Mouse (Mus musculus) embryonic facial prominence, embryonic 13.5 days (tissue): ENCODE measurements around the gene Enox1. TPM values are rescaled to one million over a fixed set of nuclear protein-coding genes. Genes with fewer than 3 reads are reported as not detected.

Experiments used
- ATAC-seq: fragments of 200-750 bp; cut with Nextera tagmentation; 2 replicates; pipeline ENCODE4 v1.8.0; 2017; ENCODE audit warnings: low read depth; ENCODE audit not compliant: insufficient number of reproducible peaks, insufficient read depth, low FRiP score, low TSS enrichment
- H3K27ac ChIP-seq: fragments of 300-500 bp; sonication (generic); 2 replicates; pipeline ENCODE4 v1.5.1; 2015; ENCODE audit warnings: moderate library complexity, mild to moderate bottlenecking, inconsistent platforms
- H3K27me3 ChIP-seq: fragments of 300-500 bp; sonication (generic); 2 replicates; pipeline ENCODE4 v1.6.1; 2015; ENCODE audit warnings: mild to moderate bottlenecking, inconsistent platforms
- H3K36me3 ChIP-seq: fragments of 300-500 bp; sonication (generic); 2 replicates; pipeline ENCODE4 v1.6.1; 2015; ENCODE audit warnings: mild to moderate bottlenecking, inconsistent platforms
- H3K4me1 ChIP-seq: fragments of 300-500 bp; sonication (generic); 2 replicates; pipeline ENCODE4 v1.6.1; 2015; ENCODE audit warnings: inconsistent platforms
- H3K4me2 ChIP-seq: fragments of 300-500 bp; sonication (generic); 2 replicates; pipeline ENCODE4 v1.6.1; 2015; ENCODE audit warnings: moderate library complexity, mild to moderate bottlenecking, inconsistent platforms
- H3K4me3 ChIP-seq: fragments of 300-500 bp; sonication (generic); 2 replicates; pipeline ENCODE4 v1.5.1; 2015; ENCODE audit warnings: mild to moderate bottlenecking, inconsistent platforms
- H3K9ac ChIP-seq: fragments of 300-500 bp; sonication (generic); 2 replicates; pipeline ENCODE4 v1.6.1; 2015; ENCODE audit warnings: mild to moderate bottlenecking, inconsistent platforms
- H3K9me3 ChIP-seq: fragments of 300-500 bp; sonication (generic); 2 replicates; pipeline ENCODE4 v1.6.1; 2016; ENCODE audit warnings: inconsistent platforms
- WGBS: fragments of 180-500 bp; shearing (Covaris S2); methylation state at CpG from one replicate; pipeline ENCODE4 v1.1.7; 2015; ENCODE audit warnings: mixed read lengths; 5-methylcytosine and 5-hydroxymethylcytosine counted together
- polyA plus RNA-seq: library from polyadenylated mRNA; unstranded; fragments of >200 nt; fragmentation: Nextera tagmentation; extraction: Ambion mirVana; gene quantifications from 2 replicates; pipeline ENCODE4 v1.2.1, GENCODE M21; 2015

The Enox1 gene
- polyA plus RNA-seq, 1 experiment from 2014 or later = 19.6 TPM

DNA sequence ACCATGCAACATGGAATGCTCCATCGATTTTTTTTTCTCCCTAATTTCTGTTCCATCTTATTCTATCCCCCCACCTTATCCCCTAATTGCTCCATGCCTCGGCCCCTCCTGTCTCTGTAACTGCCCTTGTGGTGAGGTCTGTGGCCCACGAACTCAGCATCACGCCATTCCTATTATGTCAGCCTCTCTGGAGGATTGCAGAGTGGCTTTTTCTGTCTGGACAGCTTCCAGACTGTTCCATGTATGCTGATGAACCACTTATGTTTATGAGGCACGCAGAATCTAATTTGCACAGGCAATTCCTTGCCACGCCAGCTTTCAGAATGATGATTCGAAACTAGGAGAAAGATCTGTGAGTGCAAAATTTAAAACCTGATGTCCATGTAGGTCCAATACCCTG lies 521.4 kb downstream of the Enox1 start:
- no peak overlapping the region for H3K9ac ChIP-seq
- no peak overlapping the region for H3K4me3 ChIP-seq
- WGBS = 41% methylated on average over 7 of the region's 7 CpGs
- no peaks in the 10 kb centered on the region for H3K27me3 ChIP-seq
- no peaks in the 10 kb centered on the region for H3K9me3 ChIP-seq
- no peak overlapping the region; the same call in 1 of the 2 replicates for H3K4me2 ChIP-seq
- no peak overlapping the region for H3K27ac ChIP-seq
- ATAC-seq = no peak
- H3K36me3 ChIP-seq = no peaks in the 10 kb centered on the region
- H3K4me1 ChIP-seq = peaks cover 16% of the 10 kb centered on the region

DNA sequence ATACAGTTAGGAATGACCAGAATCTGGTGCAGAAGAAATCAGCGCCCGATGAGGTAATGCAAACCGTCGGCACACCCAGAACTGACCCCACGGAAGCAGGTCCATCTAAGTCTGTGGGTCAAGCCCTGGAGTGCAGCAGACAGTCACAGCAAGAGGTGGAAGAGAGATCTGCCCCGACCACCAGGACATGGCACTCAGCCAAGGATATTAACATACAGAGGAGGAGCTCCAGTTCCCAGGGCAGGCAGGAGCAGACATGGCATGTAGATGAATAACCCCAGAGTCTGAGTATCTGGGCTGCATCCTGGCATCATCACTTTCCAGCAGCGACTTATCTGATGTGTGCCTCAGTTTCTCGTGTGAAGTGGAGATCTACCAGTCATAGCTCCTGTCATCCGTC lies 523.3 kb downstream of the Enox1 start:
- H3K27ac ChIP-seq = no peak overlapping the region
- WGBS = 79% methylated on average over 9 of the region's 9 CpGs
- ATAC-seq = no peak
- peaks cover 11% of the 10 kb centered on the region for H3K4me1 ChIP-seq
- no peak overlapping the region for H3K9ac ChIP-seq
- no peaks in the 10 kb centered on the region for H3K27me3 ChIP-seq
- H3K36me3 ChIP-seq = no peaks in the 10 kb centered on the region
- H3K9me3 ChIP-seq = no peaks in the 10 kb centered on the region
- no peak overlapping the region for H3K4me3 ChIP-seq
- no peak overlapping the region for H3K4me2 ChIP-seq

DNA sequence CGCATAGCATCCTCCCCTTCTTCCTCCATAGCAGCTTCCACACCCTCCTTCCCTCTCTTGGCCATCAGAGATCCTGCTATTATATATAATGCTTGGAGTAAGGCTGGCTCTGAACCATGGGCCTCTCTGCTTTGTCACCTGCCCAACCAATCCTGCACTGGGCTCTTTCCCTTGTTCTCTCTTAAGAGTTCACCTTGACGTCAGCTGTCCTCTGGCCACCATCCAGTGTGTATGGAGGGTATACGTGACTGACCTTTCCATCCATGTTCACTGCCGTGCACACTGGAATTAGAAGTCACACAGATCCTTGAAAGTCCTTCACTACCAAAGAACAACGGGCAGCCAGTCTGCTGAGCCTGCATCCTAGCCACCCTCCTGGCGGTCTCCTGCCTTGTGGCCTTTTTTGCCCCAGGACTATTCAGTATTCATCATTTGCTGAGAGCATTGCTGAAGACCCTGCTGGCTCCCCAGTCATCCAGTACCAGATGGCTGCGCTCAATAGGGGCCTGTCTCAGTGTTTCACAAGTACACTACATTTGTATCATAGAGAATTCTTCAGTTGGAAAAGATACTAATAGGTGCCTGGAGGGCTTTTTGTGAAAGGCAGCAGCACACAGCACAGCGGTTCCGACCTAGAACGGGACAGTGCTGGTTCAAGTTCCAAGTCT lies 526.5 kb downstream of the Enox1 start:
- no peak overlapping the region for H3K9ac ChIP-seq
- H3K4me3 ChIP-seq = no peak overlapping the region
- no peaks in the 10 kb centered on the region for H3K9me3 ChIP-seq
- ATAC-seq = no peak
- H3K4me2 ChIP-seq = no peak overlapping the region
- H3K27ac ChIP-seq = no peak overlapping the region
- 88% methylated on average over 10 of the region's 10 CpGs for WGBS
- H3K4me1 ChIP-seq = peaks cover 3% of the 10 kb centered on the region
- H3K36me3 ChIP-seq = no peaks in the 10 kb centered on the region
- H3K27me3 ChIP-seq = no peaks in the 10 kb centered on the region

DNA sequence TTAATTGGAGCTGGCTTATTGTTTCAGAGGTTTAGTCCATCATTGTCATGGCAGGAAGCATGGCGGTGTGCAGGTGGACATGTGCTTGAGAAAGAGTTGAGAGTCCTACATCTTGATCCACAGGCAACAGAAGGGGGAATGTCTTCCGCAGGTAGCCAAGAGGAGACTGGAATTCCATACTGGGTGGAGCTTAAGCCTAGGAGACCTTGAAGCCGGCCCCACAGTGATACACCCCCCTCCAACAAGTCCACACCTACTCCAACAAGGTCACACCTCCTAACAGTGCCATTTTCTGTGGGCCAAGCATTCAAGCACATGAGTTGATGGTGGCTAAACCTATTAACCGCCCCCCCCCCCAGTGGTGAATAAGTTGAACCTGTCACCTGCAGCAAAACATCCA lies 533.3 kb downstream of the Enox1 start:
- ATAC-seq = no peak
- Histone ChIP-seq H3K36me3 (no peaks in the 10 kb centered on the region), H3K27me3 (no peaks in the 10 kb centered on the region), H3K4me2 (no peak overlapping the region), H3K4me3 (no peak overlapping the region), H3K4me1 (no peaks in the 10 kb centered on the region), H3K9me3 (no peaks in the 10 kb centered on the region), H3K27ac (no peak overlapping the region), H3K9ac (no peak overlapping the region)
- WGBS = 86% methylated on average over 4 of the region's 4 CpGs

DNA sequence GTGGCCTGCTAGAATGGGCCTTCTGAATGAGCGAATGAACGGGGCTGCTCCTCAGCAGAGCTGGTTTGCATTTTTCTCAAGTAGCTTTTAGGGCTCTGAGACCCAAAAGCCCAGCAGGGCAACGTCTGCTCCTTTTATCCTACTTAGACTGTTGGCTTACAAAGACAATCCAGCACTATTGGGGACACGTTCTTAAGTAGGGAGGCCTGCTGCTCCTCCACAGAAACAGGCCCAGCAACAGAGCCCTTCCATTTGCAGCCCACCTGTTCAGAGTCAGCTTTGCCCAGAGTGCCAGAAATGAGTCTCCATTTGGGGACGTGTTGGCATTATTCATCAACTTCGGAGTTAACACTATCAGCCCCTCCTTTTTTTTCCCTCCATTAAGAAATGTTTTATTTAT lies 548.4 kb downstream of the Enox1 start:
- Histone ChIP-seq H3K4me2 (no peak overlapping the region), H3K4me3 (no peak overlapping the region), H3K27me3 (0 out of 2 replicates have a peak, but pooled peaks cover 3% of the 10 kb centered on the region), H3K9ac (no peak overlapping the region), H3K9me3 (peaks cover 4% of the 10 kb centered on the region), H3K27ac (no peak overlapping the region), H3K4me1 (peaks cover 11% of the 10 kb centered on the region; the same call in 1 of the 2 replicates), H3K36me3 (no peaks in the 10 kb centered on the region)
- ATAC-seq = no peak
- WGBS = 50% methylated on average over 6 of the region's 6 CpGs

DNA sequence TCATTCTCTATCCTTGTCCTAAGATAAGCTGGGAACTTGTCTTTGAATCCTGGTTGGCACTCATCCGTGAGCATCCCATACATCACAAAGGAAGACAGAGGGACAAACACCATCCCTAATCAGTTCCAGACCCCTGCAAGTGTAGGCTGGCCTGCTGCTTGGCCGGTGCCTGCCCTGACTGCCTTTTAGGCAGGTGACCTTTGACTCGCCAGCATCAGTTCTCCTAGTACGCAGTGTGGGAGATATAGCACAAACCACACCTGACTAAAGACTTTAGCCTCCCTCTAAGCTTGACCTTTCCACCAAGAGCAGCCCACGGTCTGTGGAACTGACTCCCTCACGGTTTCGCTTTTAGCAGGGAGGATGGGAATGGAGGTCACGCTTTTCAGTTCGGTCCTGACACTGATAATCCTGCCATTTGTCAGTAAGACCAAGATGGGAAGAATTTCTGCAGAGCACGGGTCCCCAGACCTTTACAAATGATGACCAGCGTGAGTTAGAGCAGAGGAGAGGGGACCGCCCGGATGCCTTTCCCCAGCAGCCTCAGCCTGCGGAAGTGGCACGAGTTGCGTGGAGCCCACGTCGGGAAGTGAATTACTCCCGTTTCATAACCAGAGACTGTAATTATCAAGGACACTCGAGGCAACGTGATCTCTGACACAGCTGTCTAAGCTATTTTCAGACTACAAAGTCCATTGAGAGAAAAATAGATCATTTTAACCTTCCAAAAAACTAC lies 550.1 kb downstream of the Enox1 start:
- 35% methylated on average over 21 of the region's 21 CpGs for WGBS
- no peak for ATAC-seq
- H3K4me2 ChIP-seq = peak overlapping the region; percentile 42

GRCm38 (mm10) chr14:77707279-77707678 lies 550.7 kb downstream of the Enox1 start:
- no peak overlapping the region for H3K27ac ChIP-seq
- H3K9ac ChIP-seq = no peak overlapping the region
- 62% methylated on average over 12 of the region's 12 CpGs for WGBS
- H3K4me2 ChIP-seq = peak overlapping the region; percentile 42
- peaks cover 11% of the 10 kb centered on the region; the same call in 1 of the 2 replicates for H3K4me1 ChIP-seq
- no peak overlapping the region for H3K4me3 ChIP-seq
- H3K27me3 ChIP-seq = 0 out of 2 replicates have a peak, but pooled peaks cover 3% of the 10 kb centered on the region
- peaks cover 4% of the 10 kb centered on the region for H3K9me3 ChIP-seq
- H3K36me3 ChIP-seq = no peaks in the 10 kb centered on the region
- no peak for ATAC-seq

More for the DNA sequence above, 550.1 kb downstream of the Enox1 start:
- peaks cover 11% of the 10 kb centered on the region; the same call in 1 of the 2 replicates for H3K4me1 ChIP-seq
- 0 out of 2 replicates have a peak overlapping the region, but pooled peaks have one; percentile 33 for H3K9ac ChIP-seq
- peaks cover 4% of the 10 kb centered on the region for H3K9me3 ChIP-seq
- H3K36me3 ChIP-seq = no peaks in the 10 kb centered on the region
- H3K27me3 ChIP-seq = 0 out of 2 replicates have a peak, but pooled peaks cover 3% of the 10 kb centered on the region
- H3K27ac ChIP-seq = no peak overlapping the region
- H3K4me3 ChIP-seq = 0 out of 2 replicates have a peak overlapping the region, but pooled peaks have one; percentile 16

DNA sequence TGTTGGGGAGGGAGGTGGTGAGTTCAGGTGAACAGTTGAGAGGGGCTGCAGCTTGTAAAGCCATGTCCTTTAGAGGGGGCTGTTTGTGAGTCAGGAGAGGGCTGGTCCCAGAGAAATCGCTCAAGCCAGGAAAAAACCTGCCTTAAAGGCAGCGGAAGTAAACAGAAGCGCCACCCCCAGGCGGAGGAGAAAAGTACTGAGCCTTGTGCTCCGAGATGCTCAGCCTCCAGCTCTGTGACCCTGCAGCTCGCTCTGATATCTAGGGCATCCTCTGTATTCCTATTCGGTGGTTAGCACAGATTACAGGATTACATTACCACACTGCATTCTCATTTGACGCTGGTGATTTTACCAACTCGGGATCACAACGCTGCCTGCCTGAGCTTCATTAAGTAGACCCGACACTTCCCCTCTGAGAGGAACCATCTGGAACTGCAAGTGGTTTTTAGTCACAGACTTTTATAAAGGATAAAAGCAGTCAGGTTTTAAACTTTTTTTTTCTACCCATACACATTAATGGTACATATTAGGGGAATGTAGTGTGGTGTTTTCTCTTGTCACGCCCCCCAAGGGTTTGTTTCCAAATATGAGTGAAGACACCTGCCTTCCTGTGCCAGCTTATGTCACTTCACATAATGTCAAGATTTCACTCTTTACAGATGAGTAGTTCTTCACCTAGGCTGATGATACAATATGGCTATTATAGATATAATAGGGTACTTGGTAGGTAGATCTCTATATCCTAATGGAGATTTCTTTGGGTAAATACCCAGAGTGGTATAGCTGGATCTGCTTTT lies 552.0 kb downstream of the Enox1 start:
- H3K36me3 ChIP-seq = no peaks in the 10 kb centered on the region
- no peak for ATAC-seq
- no peak overlapping the region for H3K27ac ChIP-seq
- H3K4me1 ChIP-seq = peaks cover 11% of the 10 kb centered on the region; the same call in 1 of the 2 replicates
- no peak overlapping the region for H3K9ac ChIP-seq
- no peak overlapping the region for H3K4me2 ChIP-seq
- no peak overlapping the region for H3K4me3 ChIP-seq
- 30% methylated on average over 12 of the region's 12 CpGs for WGBS
- 0 out of 2 replicates have a peak, but pooled peaks cover 3% of the 10 kb centered on the region for H3K27me3 ChIP-seq
- peaks cover 4% of the 10 kb centered on the region for H3K9me3 ChIP-seq

- no peak overlapping the region for H3K27ac ChIP-seq
- no peak for ATAC-seq
- no peaks in the 10 kb centered on the region for H3K36me3 ChIP-seq
- no peaks in the 10 kb centered on the region; the same call in 1 of the 2 replicates for H3K9me3 ChIP-seq
- WGBS = 80% methylated on average over 9 of the region's 9 CpGs
- H3K27me3 ChIP-seq = no peaks in the 10 kb centered on the region
- no peak overlapping the region for H3K9ac ChIP-seq
- peaks cover 5% of the 10 kb centered on the region for H3K4me1 ChIP-seq
- no peak overlapping the region for H3K4me2 ChIP-seq
- no peak overlapping the region for H3K4me3 ChIP-seq
Measured at GRCm38 (mm10) chr14:77714931-77715535, 558.5 kb downstream of the Enox1 start.

DNA sequence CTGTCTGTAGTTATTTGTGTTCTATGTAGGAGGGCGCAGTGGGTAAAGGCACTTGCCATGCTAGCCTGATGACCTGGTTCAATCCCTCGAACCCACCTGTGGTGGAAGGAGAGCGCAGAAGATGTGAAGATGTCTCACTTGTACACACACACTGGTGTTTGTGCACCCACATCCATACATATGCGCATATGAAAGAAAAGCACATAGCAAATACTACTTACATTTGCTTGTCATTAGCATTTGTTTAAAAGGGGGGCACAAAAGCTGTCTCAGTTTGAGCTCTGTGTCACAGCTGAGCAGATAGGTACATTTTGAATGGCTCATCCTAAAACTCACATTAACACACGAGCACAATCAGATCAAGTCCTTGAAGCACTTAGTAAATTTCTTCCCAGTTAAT lies 560.4 kb downstream of the Enox1 start:
- H3K36me3 ChIP-seq = no peaks in the 10 kb centered on the region
- no peak overlapping the region for H3K4me3 ChIP-seq
- no peak for ATAC-seq
- 88% methylated on average over 5 of the region's 5 CpGs for WGBS
- peaks cover 5% of the 10 kb centered on the region for H3K4me1 ChIP-seq
- no peak overlapping the region for H3K27ac ChIP-seq
- no peak overlapping the region for H3K4me2 ChIP-seq
- H3K9me3 ChIP-seq = no peaks in the 10 kb centered on the region; the same call in 1 of the 2 replicates
- no peaks in the 10 kb centered on the region for H3K27me3 ChIP-seq
- no peak overlapping the region for H3K9ac ChIP-seq

- Histone ChIP-seq H3K27me3 (no peaks in the 10 kb centered on the region), H3K36me3 (no peaks in the 10 kb centered on the region), H3K4me3 (no peak overlapping the region), H3K9me3 (no peaks in the 10 kb centered on the region; the same call in 1 of the 2 replicates), H3K4me2 (no peak overlapping the region), H3K4me1 (peaks cover 5% of the 10 kb centered on the region), H3K27ac (no peak overlapping the region), H3K9ac (no peak overlapping the region)
- 58% methylated on average over 8 of the region's 8 CpGs for WGBS
- no peak for ATAC-seq
Measured at GRCm38 (mm10) chr14:77718814-77719213, 562.3 kb downstream of the Enox1 start.
